Mouse (Mus musculus): ENCODE data around the gene Agk.

The Agk gene

DNA sequence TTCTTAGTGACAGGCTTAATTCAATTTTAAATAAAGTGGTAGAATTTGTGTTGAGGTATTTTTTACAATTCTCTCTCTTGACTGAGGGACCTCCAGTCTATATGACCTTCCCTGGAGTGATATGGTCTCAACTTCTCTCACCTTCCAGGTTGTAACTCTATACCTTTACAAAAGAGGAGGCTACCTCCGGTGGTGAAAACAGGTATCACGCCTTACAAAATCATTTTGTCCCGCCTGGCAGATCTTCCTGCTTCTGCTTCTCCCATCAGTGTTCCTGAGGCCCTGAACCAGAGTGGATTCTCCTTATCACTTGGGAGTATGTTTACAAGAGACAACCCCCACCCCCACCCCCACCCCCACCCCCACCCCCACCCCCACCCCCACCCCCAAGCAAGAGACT is 116.8 kb downstream of the Agk start:
- no peak for DNase-seq (ENCODE audit: low read depth, low spot score)

DNA sequence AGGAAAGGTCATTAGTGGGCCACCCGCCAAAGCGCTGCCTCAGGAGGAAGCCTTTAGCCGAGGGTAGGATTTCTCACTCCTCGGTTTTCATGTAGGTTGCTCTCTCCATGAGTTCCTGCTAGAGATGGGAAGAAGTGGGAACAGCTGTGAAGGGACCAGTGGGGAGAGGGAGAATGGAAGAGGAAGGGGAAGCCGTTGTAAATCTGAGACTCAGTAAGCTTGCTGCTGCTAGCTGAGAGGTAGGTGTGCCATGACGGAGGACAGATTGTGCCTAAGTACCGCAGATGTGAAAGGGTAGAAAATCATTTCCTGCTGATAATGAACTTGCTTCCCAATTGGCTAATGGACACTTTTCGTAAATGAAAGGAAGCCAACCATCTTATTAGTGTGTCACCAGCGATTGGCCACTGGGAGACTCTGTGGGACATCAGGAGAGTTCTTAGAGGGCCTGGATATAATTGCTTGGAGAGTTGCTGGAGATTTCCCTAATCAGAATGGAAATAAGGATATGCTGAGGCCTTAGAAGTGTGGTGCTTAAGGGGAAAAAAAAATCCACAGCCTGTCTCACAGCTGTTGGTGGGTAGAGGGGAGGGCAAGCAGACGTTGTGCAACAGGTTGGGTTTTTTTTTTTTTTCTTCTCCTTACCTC is 118.4 kb downstream of the Agk start:
- DNase-seq (ENCODE audit: low read depth, low spot score), result no peak

All from retina, adult 2 months (tissue).